Mouse (Mus musculus) kidney, postnatal 14 days (tissue): ENCODE measurements around the gene Rab21.
"Not testable (repeated sequence)": the region's sequence is repeated elsewhere in the genome, so short reads cannot be mapped to it uniquely, and the experiment has no call there.

Experiments
- DNase-seq: peaks from one replicate; pipeline ENCODE4 v3.0.0; 2022; ENCODE audit warnings: mixed read lengths

The Rab21 gene

DNA sequence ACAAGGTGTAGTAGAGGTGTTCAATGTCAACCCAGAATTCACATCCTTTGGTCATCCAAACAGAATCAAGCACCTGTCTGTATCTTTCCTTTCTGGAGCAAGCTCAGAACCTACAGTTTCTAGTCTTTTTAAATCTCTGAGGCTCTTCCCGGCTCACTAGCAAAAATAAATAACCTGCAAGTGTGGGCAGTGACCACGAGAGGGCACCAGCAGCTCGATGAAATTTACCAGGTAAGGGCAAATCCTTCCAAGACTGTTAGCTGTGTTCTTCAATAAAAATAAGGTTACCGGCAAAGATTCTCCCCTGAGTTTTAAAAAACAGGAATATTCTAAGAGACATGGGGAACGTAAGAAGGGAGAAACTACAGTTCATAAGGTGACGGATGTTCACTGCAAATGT is 7.9 kb upstream of the Rab21 start:
- DNase-seq, result peak; percentile 71

DNA sequence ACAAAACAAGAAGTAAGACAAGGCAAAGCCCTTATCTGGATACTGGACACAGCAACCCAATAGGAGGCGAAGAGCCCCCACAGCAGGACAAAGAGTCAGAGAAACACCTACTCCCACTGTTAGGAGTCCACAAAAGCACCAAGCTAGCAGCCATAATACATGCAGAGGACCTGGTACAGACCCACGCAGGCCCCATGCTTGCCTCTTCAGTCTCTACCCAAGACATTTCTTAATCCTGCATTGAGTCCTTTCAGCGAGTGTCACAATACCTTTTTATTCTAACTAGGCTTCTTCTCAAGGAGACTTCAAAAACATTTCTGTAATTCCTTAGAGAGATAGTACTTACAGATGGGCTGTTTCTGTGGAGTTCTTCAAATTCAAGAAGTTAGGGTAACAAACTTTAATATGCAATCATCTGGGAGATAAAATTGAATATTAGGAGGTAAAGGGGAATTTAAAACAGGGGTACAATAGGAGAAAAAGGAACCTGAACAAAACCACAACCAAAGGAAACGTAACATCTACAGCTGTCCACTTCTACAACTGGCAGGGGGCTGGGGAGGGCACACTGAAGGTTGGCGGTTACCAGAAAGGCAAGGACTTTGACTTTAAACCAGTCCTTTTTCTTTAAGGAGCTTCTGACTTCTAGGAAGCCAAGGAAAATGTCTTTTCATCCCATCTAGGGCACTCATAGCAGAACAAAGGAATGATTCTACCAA is 6.1 kb upstream of the Rab21 start:
- DNase-seq, result no peak

- DNase-seq, result not testable (repeated sequence)
Observed at GRCm38 (mm10) chr10:115318388-115318787, 3.0 kb upstream of the Rab21 start.

- no peak for DNase-seq
Observed at GRCm38 (mm10) chr10:115316313-115316712, 919 bp upstream of the Rab21 start.

DNA sequence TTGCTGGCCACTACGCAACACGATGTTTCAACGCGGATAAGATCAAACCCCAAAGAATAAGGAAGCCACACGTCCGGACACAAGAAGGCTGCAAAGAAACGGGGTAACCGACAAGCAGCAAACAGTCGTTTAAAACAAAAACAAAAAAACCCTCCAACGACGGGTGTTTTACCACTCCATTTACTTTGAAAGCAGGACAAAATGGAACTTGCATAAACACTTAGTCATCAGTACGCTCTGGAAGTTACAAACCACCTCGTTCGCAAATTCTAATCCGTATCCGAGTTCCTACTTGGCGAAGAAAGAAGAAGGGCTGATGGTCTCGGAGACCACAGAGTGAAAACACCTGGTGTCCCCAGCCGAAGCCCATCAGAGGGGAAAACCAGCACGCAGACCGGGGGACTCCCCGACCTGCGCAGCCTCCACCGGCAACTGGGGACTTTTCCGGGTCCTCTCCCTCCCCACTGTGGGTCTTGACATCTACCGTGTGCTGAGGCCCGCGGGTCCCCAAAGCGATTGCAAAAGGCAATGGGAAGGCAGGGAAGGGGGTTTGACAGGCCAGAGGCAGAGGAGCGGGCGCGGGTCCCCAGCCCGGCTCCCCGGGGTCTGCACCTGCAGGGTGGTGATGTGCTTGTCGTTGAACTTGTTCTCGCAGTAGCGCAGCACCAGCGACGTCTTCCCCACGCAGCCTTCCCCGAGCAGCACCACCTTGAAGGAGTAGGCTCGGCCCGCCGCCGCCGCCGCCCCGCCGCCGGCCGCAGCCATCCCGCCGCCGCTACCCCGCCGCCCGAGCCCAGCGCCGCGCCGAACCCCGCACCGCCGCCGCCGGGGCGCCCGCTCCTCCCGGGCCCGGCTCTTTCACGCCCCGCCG is 577 bp downstream of the Rab21 start:
- peak; percentile 37 for DNase-seq

GRCm38 (mm10) chr10:115314287-115314581 is 1.2 kb downstream of the Rab21 start:
- no peak for DNase-seq

DNA sequence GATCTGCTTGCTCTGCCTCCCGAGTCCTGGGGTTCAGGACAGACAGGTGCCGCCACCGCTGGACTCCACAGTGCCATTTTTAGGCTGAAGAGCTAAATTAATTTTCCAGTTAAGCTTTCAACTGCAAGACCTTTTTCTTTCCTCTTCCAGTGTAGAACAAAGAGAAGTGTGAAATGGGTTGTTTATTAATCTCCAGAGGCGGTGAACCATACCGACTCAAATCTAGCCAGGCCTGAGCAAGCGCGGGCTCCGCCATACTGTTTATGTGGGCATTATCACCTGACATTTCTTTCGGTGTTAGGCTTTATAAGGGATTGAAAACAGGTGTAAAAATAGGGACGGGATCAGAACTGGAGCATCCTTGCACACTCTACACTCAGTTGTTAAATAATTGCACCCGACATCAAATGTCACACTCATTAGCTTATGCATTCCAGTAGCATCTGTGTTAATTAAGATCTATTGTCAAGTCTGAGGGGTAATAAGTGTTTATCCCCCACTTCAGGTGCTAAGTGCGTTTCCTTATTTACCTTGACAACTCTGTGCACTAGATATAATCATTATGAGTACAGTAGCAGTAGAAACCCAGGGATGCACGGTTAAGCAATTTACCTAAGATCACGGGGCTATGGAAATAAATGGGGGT is 1.6 kb downstream of the Rab21 start:
- DNase-seq, result peak; percentile 65

DNA sequence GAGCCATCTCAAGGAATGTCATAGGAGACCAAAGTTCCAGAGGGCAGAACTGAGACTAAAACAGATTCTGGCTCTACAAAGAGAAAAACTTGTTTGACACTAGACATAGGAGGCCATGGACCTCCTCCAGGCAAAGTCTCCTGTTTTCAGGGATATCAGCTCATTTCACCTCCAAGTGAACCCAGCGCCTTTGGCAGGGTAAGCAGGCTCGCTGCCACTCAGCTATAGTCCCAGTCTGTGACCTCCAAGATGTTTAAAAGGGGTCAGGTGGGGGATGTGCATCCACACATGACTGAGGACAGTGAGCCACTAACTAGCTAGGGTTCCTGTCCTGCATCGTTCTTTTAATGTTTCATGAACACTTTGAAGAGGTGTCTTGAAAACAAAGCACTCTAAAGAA is 2.7 kb downstream of the Rab21 start:
- DNase-seq, result peak; percentile 68

DNA sequence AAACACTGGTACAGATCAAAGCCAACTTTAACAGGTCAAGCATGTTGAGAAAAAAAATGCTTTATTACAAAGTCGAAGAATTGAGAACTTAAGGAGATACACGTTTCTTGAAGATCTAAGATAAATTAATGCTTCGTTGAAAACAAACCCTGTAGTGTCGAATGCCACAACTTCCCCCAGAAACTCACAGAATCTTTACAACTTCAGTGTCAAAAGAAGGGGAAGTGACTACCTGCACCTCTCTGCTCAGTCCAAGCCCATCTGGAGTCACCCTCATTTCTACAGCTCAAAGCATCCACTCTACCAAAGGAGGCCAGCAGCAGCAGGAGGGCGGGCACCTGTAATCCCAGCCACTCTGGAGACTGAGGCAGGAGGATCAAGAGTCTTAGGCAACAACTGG is 3.2 kb downstream of the Rab21 start:
- DNase-seq, result no peak

DNA sequence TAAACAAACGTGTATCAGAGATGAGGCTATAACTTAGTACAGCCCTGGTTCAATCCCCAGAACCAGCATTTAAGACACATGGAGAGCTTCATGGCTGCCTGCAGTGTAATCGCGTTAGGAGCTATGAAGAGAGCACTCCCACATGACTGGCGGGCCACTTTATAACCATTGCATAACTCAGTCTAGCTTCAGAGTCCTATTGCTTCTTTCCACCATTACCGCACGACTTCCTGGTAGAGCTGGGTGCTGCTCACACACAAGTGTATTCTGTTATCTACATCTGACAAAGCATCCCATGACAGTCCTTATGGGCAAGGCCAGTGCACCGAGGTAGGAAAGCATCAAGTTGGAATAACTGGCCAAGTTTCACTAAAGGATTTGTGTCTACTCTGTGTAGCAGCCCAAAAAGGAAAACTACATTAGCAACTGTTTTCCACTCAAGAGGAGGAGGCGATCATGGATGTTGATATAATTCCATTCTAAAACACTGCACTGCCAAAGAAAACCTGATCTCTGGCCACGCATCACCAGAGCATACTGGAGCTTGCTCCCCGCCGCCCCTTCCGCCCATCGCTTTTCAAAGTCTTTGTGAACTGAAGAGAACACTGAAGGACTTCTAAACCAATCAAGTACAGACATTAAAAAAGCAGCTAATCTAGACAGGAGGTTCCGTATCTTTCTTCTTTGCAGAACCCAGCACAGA is 4.0 kb downstream of the Rab21 start:
- peak; percentile 42 for DNase-seq

DNA sequence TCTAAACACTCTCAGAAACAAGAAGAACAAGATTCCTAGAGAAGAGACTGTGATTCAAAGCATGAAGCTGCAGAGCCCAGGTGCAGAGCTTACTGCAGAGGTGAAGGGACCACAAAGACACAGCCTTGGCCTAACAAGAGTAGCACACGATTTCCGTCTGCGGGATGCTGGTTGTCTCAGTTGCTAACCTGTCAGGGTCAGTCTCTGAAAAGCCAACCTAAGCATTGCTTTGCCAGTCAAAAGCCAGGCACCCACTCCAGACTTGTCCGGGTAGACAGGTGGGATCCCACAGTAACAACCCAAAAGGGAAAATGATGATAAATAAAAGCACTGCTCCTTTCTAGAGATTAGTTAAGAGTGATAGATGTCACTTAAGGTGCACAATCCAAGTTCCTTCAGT is 6.2 kb downstream of the Rab21 start:
- no peak for DNase-seq

- no peak for DNase-seq
Observed at GRCm38 (mm10) chr10:115307331-115307875, 8.0 kb downstream of the Rab21 start.

DNA sequence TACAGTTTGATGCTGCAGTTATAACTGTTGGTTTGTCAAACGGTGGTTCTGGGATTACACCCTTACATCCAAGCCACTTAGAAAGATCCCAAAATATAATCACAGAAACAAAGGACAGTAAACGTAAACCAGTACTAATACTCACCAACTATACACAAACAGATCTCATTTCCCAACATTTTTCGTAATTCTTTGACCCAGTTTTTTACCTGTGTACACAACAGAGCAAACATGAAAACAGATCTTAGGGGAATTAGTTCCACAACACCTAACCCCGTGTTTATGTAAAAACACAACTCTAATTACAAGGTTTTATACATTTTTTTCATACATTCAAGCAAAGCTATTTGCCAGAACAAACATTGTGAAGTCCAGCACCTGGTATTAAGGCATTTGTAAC is 16.7 kb downstream of the Rab21 start:
- DNase-seq, result no peak

DNA sequence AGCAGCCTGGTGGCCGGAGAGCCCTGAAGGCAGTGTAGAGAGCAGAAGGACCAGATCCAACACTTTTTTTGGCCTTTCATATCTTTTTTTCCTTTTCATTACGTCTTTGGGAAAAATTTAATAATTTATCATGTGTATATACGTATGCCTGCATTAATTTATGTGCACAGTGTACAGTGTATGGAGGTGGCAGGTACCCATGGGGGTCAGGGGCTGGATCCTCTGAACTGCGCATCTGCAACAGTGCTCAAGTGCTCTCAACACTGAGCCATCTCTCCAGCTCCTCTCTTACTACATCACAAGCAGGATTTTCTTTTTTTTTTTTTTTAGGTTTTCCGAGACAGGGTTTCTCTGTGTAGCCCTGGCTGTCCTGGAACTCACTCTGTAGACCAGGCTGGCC is 17.8 kb downstream of the Rab21 start:
- DNase-seq, result no peak

DNA sequence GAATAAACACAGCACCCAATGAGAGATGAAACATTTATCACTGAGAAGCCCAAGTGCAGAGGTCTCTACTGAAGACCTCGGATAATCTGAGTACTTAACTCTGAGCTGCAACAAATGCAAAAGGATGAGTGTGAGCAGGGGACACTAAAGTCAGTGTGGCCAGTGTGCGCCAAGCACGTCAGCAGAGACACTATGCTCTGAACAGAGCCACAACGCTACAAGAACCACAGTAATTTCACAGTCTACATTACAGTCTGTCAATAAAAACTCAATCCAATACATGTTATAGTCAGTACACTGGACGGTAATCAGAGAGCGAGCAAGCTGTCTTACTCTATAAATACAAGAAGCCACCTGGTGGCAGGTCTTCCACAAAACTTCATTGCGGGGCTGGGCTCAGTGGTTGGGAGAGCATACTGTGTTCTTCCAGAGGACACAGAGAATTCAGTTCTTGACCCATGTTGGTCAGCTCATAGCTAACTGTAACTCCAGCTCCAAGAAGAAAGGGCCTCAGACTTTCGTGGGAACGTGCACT is 18.9 kb downstream of the Rab21 start:
- no peak for DNase-seq

- DNase-seq, result no peak
Observed at GRCm38 (mm10) chr10:115295162-115295561, 20.2 kb downstream of the Rab21 start.

DNA sequence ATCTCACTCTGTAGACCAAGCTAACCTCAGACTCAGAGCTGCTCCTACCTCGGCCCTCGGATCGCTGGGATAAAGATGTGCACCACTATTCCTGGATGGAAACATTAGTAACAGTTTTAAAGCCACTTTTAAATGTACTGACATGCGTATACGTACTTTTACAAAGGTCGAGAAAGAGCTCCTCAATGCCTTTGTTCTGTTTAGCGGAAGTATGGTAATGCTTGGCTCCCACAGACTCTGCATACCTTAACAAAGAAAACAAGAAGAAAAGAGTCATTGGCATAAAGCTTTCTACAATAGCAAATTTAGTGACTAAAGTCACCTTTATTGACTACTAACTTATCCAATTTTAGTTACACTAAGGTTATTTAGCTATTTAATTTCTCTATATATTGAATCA is 20.7 kb downstream of the Rab21 start:
- DNase-seq, result no peak

GRCm38 (mm10) chr10:115293946-115294345 is 21.4 kb downstream of the Rab21 start:
- no peak for DNase-seq

DNA sequence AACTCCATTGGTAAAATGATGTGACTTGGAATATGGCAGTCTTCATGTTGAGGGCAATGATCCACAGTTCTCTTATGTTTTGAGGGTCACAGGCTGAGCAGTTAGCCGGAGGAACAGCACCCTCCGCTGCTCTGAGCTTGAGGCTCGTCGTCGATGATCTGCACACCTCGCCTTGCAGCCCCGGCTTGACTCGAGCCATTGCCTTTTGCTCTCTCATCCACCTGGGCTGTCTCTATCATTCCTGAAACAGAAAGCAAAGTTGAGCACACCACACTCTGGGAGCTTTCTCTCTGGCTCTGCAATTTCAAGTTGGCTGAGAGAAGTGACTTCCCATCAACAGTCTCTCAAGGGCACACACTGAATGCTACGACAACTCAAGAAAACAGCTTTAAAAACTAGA is 24.7 kb downstream of the Rab21 start:
- no peak for DNase-seq

DNA sequence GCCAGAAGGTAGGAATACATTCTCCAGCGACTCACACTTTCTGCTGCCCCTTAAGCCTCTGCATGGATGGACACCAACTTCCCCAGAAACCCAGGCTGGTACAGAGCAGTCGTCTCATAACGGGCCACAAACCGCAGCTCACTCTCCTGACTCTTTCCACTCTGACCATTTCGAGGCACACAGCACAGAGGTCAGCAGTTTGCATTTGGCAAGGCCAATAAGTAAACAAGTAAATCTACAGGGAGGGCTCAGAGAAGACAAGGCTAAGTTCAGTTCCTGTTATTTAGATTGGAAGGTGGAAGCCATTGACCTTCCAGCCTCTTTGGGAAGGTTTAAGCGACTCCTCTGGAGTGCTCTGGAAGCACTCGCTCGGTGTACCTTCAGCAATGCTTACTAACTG is 26.5 kb downstream of the Rab21 start:
- no peak for DNase-seq

DNA sequence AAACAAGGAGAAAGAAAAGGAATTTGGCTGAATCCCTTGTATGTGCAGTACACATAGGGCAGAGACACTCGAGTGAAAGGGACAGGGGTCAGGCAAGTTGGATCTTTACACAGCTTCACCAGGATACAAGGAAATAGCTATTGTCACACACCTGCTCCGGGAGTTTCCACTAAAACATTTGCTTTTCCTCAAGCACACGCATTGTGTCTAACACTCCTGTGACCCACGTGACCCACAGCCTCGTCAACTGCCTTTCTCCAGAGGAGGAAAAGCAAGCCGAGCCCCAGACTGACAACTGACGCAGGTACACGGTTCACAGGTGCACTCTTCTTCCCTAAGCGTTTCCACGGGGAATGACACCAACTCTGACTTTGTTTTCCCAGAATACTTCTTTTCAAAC is 31.2 kb downstream of the Rab21 start:
- no peak for DNase-seq

GRCm38 (mm10) chr10:115281381-115281780 is 34.0 kb downstream of the Rab21 start:
- no peak for DNase-seq

- no peak for DNase-seq
Observed at GRCm38 (mm10) chr10:115271649-115272048, 43.7 kb downstream of the Rab21 start.
